Mouse (Mus musculus): ENCODE measurements at regions not wholly inside any gene's neighbourhood (a gene's known extent, or its start where the extent isn't known, plus 50 kb on each side); places are given as distances from the start of the nearest gene placed in this dataset.

DNA sequence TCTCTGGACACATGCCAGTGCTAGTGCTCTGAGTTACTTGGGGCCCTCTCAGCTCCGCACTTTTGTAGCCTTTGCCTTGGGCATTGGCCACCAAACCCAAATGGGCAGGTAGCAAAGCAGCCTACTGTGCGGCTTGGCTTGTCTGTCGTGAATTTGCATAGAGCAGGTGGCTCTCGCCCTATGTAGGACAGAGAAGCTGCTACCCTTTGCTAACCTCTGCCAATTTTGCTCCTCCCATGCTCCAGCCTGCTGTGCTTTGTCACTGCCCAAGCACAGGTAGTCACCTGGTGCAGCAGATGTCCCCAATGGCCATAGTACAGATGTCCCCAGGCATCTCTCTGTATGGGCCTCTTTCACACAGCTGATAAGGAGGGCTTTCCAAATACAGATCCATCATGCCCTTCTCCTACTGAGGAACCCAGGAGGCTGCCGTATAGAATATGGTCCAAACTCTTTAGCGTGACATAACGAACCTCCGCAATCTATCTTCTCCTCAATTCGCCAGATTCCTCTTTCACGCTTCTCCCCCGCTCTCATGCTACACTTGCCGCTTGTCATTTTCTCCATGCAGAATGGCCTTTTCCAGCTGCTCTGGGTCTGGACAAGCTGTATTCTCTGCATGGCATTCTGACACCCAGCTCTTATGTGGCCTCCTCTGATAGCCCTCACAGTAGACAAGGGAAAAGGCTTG, 143.7 kb upstream of the Snx19 start:
- DNase-seq (ENCODE audit: low spot score in 2 of 2) = no peak

DNA sequence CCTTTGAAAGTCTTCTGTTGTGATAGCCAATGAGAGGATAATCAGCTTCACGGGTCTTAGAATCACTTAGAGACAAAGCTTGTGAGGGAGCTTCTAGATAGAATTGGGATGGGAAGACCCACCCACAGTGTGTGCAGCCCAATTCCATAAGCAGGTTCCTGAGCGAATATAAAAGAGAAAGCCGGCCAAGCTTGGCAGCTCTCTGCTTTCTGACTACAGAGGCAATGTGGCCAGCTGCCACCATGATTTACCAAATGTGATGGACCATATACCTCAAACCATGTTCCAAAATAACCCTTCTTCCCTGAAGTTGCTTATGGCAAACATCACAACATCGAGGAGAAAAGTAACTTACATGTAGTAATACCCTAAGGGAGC, 143.1 kb upstream of the Snx19 start:
- no peak for DNase-seq (ENCODE audit: low spot score in 2 of 2)

DNA sequence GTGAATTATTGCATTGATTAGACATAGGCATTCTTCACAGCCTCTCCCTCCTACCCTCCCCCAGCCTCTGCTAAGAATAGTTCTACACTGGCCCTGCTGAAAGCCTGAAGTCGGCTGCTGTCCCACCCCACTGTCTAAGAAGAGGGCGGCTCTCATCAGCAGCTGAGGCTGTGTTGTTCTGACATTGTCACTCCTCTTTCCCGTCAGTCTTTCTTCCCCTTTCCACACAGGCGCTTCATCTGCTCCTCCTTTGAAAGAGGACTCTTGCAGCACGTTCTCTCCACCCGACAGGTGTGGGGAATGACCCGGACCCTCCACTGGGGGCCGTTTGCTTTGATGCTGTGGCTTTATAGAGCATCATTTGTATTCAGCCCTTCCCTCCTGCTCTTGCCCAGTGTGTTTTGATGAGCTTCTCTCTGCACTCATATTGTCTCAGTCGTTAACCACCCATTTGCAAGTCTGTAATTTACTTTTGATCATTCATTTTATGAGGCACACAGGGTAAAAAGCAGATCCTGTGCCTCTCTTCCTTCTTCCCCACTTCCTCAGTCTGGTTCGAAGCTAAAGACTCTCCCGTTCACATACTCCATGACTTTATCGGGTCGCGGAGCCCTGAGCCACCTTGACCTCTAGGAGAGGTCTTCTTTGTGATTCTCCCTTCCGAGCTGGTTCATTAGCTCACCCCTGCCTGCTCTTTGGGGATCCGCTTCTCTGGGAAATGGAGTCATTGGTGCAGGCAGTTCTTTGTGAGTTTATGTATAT, 142.2 kb upstream of the Snx19 start:
- no peak for DNase-seq (ENCODE audit: low spot score in 2 of 2)

DNA sequence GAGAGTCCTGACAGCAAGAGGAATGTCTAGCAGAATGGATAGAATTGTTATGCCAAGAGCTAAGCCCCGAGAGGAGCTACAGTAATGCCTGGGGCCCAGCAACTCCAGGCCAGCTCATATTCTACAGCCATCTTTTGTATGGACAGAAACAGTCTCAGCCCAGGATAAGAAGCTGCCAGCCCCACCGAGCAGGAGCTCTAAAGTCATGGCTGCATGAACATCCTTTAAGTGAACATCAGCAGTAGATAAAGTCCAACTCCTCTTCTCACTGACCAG, 141.6 kb upstream of the Snx19 start:
- DNase-seq (ENCODE audit: low spot score in 2 of 2) = no peak

DNA sequence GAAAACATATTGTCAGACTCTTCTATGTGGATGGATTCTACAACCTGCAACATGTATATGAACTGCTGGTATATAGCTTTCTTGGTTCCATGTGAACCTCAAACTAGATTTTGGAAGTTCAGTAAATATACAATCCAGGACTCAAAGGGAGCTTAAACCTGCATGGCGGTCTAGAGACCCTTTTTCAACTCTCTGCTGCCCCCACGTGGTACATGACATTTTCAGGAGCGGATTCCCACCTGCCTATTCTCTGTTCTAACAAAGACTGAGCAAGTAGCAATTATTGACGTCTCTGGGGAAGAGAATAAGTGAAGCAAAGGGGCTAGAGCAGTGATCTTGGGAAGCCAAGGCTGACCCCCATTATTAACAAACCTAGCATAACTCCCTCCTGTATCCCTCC, 127.1 kb upstream of the Snx19 start:
- DNase-seq (ENCODE audit: low spot score in 2 of 2) = peak; percentile 17 to 37

DNA sequence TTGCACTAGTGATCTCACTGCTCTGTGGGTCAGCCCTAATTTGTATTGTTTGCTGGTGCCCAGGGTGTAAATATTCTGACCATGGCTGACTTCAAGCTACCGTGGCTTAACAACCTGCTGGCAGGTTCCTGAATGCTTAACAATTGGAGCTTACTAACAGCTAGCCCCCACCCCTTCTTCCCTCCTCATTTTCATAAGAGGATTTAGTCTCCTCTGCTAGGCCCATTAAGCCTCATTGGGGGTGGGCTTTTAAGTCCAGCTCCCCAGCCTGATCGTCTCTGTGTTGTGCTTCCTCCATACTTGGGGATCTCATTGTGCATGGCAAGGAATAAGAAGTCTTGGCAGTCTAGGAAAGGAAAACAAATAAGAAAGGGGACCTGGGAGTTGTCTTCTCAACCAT, 118.6 kb upstream of the Snx19 start:
- DNase-seq (ENCODE audit: low spot score in 2 of 2) = no peak

DNA sequence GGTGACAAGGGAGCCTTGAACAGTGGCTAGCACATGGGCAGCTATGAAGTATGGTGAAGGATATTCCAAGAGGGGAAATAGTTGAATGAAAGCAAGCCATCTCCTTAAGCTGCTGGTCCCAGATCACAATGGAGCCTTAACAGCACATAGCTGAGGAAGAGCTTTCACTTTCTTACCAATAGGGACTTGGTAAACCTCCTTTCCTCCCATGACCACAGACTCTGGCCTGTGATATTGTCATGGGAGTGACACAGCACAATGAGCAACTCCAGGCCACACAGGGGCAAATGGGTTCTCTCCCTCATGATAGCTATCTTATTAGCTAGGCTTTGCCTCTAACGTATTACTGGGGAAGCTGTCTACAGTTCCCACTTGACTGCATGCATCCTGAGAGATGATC, 113.5 kb upstream of the Snx19 start:
- no peak for DNase-seq (ENCODE audit: low spot score in 2 of 2)

DNA sequence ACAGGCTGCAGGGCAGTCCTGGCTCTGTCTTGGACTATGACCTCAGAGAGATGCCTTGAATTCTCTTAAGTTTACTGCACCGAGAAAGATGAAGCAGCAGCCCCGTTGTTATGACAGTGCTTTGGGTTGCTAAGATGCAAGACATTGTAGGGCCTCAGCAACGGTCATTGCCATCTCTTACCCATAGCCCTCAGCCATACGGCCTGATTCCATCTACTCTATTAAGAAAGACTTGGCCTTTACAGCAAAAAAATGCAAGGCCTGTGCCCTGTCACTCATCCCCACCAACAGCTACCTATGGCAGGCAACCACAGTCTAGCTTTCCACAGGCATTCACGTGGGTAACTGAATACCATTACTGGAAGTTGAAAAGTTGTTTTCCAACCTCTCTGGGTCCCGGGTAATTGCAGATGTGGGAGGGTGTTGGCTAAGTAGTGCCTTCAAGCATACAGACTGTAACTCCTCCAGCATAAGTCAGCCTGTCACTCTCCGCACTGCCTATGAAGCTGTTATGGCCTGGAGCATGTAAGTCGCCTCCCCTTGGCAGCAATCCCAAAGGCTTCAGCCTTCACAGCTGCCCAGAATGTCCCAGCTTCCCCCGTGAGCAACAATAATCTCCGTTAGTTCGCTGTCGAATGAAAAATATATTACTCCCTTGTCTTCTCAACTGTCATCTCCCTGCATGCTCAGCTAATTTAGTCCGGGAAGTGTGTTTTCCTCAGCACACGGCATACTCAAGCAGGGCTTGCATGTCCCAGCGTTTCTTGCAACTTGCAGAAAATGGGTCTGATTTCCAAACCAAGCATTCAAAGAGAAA, 112.3 kb upstream of the Snx19 start:
- peak; percentile 25 to 40 for DNase-seq (ENCODE audit: low spot score in 2 of 2)

DNA sequence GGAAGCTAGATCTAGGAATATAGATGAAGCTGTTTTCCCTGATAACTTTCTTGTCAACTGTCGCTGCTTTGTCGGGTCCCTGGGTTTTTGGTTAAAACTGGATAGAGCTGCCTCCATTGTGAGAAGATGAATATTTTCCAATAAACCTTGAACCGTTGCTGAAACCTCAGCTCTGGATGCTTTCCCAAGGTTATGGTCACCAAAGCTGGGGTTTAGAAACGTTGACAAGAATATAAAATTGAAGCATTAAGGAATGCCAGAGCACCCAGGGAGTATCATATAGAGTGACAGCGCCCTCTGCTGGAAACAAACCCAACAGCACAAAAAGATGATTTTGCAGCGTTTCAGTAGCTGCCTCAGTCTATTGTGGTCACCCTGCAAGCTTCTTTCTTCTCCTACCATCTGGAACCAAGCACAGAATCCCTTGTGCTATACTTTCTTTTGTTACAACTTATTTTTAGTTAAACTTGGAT, 111.7 kb upstream of the Snx19 start:
- peak; percentile 50 to 53 for DNase-seq (ENCODE audit: low spot score in 2 of 2)

DNA sequence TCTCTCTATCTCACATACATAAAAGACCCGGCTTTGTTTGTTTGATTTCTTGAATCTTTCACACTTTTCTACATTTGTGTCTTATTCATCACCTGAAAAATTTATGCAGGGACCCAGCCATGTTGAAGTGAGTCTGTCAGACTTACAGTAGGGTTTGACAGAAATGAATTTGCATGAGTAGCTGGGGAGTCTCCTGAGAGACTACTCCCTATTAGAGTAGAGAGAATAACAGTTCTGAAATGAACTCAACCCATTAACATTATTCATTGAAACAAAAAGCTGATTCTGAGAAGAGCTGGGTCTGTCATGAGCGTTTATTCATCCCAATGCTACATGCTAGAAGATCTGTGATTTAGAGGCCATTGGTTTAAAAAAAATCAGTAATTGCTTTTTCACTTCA, 82.0 kb upstream of the Snx19 start:
- no peak for DNase-seq (ENCODE audit: low spot score in 2 of 2)

DNA sequence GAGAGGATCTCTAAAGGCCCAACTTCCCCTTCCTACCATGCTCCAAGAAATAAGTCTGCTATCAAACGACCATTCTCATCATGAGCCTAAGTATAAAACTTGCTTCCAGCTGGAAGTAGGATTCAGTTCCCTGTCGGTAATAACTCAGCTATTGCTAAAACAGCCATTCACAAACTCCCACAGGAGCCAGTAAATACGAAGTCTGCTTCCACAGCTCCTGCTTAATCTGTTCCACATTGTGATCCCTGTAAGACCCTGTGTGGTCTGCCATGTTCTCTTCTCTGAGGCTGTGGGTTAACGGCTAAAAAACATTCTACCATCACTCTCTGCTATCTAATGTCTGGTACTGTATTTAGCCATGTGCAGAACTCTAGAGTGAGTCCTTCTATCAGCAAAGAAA, 72.9 kb upstream of the Snx19 start:
- no peak for DNase-seq (ENCODE audit: low spot score in 2 of 2)

DNA sequence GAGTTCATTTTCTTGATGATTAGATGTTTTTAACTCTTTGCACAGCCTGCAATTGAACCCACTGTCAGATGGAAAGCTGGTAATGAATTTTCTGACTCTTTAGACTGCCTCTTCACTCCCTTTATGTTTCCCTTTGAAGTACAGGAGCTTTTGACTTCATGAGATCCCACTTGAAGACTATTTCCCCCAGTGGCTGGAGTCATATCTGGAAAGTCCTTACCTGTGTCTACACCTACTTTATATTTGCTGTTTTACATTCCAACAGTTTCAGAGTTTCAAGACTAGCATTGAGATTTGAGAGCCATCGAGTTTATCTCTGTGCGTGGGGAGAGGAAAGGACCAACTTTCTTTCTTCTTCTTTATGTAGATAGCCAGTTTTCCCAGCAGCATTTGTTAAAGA, 71.3 kb upstream of the Snx19 start:
- no peak for DNase-seq (ENCODE audit: low spot score in 2 of 2)

DNA sequence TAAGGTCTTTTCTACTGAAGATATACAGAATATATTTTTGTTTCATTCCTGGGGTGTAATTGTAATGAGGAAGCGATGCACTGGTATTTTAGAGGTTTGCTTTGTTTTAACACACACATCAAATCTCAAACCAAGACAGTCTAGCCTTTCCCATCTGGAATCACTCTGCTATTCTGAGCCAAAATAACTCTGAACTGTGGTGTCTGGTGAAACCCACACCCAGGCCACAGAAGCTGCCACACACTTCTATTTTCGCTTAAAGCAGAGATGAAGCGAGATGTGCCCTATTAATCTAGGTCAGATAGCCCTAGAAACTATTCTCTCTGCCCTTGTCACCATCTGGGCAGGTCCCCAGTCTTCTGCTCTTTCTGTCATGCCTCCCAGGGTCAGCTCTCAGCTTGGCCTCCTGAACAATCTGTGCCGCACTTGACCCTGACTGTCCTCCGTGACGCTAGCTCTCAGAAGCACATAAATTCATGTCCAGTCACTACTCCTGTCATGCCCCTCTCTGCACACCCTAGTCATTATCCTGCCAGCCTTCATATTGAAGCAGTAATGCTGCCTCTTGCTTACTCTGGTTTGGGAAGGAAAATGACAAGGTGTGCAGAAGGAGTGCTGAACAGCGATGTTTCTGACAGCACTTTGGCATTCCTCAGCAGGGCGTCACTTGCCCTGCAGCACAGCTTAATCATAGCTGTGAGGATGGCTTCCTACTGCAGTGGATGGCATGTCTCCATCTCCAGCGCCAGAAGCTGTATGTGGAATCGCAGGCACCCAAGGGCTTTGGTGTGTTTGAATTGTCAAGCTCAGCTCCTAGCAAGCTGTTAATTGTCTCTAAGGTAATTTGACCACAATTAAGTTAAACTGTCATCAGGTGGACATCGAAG, 57.1 kb upstream of the Snx19 start:
- DNase-seq (ENCODE audit: low spot score in 2 of 2) = peak; percentile 18 to 21

DNA sequence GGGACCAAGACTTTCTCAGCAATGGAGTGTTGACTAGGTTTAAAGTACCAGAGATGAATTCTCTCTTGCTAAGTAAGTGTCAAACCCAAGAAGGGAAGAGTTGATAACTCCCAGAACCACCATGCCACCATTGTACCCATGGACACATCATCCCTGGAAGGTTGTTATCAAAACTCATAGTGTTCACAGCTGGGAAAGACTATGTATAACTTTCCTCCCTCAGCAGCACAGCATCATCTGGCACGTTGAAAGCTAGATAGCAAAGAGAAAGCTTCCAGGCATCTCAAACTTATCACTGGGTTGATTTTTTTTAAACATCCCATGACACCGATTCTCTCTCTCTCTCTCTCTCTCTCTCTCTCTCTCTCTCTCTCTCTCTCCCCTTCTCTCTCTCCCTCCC, 56.1 kb upstream of the Snx19 start:
- no peak for DNase-seq (ENCODE audit: low spot score in 2 of 2)

DNA sequence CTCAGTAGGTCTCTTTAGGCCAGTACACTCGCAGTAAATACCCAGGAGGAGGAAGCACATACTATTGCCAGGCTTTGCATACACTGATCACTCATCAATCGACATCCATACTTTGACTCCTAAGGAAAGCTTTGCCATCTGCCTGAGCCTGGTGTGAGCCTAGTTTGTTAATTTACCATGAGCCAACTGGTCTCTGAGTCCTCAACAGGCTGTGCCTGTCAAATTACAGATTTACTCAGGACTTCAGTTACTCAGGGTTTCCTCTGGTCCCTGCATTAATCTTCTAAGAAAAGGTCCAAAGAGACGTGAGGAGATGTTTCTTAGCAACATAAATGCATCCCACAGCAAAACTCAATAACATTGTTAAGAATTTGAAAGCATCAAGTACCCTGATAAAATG, 50.0 kb upstream of the Snx19 start:
- DNase-seq (ENCODE audit: low spot score in 2 of 2) = no peak
